ENCODE assay signal across 22 mouse cellular contexts in the genomic region with DNA sequence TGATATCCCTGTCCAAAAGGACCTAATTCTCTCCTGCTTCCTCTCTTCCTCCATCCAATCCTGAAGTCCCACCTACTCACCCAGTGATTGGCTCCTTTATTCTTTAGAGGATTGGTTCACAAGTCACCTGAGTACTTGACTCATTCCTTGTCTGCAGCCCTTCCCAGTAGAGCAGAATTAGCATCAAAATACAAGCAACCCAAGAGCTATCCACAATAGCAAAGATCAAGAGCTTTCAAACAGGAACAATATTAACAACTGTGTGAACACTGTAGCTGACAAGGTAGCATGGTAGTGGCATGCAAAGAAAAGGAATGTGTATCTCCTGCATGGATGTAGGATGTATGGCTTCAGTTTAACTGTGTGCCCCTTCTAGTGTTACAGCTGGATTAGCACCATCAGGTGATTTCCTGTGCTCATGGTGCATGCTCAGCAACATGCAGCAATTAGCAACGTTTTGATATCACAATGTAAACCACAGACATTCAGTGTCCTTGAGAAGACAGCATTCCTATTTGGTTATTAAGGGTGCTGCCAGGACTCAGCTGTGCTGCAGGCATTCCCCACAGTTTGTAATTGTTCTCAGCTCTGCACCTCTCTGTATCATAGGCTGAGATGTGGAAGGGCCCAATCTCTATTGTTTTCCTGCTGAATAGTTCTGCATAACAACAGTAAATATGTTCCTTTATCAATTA.
DNase-seq lines count a peak whose midpoint lies in the region; ATAC-seq and TF ChIP-seq lines count a peak whose summit lies in the region.
"Had no signal": no experiment of that assay in that cellular context is flagged by ENCODE, and none has a peak within 500 bp of the region (broad histone marks: within the 10 kb centered on the region; RNA-seq: fewer than 3 reads in every experiment).

No protein-coding gene starts in this region.

- no peak overlapping the region for H3K4me3 ChIP-seq in myocyte
- H3K4me3 ChIP-seq: embryonic facial prominence, embryonic 13.5 days; forebrain, embryonic 12.5 days; gastrocnemius, adult 2 months; heart, embryonic 13.5 days; hindbrain, embryonic 15.5 days had no signal

- H3K4me2 ChIP-seq in myocyte (ENCODE audit: low read depth): no peak overlapping the region
- H3K4me2 ChIP-seq: embryonic facial prominence, embryonic 13.5 days; forebrain, embryonic 12.5 days; heart, embryonic 13.5 days; hindbrain, embryonic 15.5 days had no signal

- ATAC-seq in Patski: peak; percentile 92
- ATAC-seq: CD4-positive, CD25-positive, alpha-beta regulatory T cell, adult 4 months; intestine, embryonic 16.5 days had no signal

- H3K36me3 ChIP-seq in myocyte (ENCODE audit: control insufficient read depth, insufficient read depth): no peaks in the 10 kb centered on the region
- H3K36me3 ChIP-seq: embryonic facial prominence, embryonic 13.5 days; forebrain, embryonic 12.5 days; heart, embryonic 13.5 days; hindbrain, embryonic 15.5 days had no signal

- POLR2A ChIA-PET in Patski (lab: Charles Lee): interaction anchor here (1.4 kb wide), 1 partner anchor 13 kb away, joined by 3 read pairs; no protein-coding TSS in a partner anchor

- in situ Hi-C loops in Patski (cut with MboI; ENCODE audit: low pct_unique_long_range_greater_than_20kb): no loop called here

- no peak for TF ChIP-seq POLR2A in myocyte (IDR thresholded peaks at IDR 0.05; ENCODE audit: insufficient read length, low read depth)

- DNase-seq in thymus, postnatal 14 days: peak; percentile 12
- no peak for DNase-seq in thymus, adult 18-20 months
- DNase-seq in ES-CJ7 (ENCODE audit: low read depth, low spot score) (peak; percentile 74), Patski (ENCODE audit: low read depth, low spot score) (peak; percentile 31)
- no peak for DNase-seq in adrenal gland, postnatal 14 days
- no peak for DNase-seq in adrenal gland, adult 18-20 months (ENCODE audit: low spot score in 2 of 2)
- DNase-seq: adrenal gland, postnatal 25 days; B cell, adult 2 months; cerebellum, adult 18-20 months; cerebellum, adult 9-11 months; cerebellum, postnatal 36 days; gastrocnemius, adult 2 months; gastrocnemius, postnatal 25 days; heart, adult 11 months; heart, postnatal 36 days had no signal

- H3K27me3 ChIP-seq in Patski (no peaks in the 10 kb centered on the region), myocyte (ENCODE audit: control insufficient read depth, insufficient read depth, insufficient read length) (no peaks in the 10 kb centered on the region)
- H3K27me3 ChIP-seq: embryonic facial prominence, embryonic 13.5 days; forebrain, embryonic 12.5 days; heart, embryonic 13.5 days; hindbrain, embryonic 15.5 days had no signal

- H3K79me2 ChIP-seq in myocyte (ENCODE audit: control insufficient read depth, insufficient read depth): no peaks in the 10 kb centered on the region

- H3ac ChIP-seq in myocyte (ENCODE audit: control insufficient read depth, insufficient read length): no peak overlapping the region

- no peak for TF ChIP-seq CTCF in Patski (IDR thresholded peaks at IDR 0.05)

- CTCF ChIA-PET in Patski (lab: Charles Lee): interaction anchor here (1.4 kb wide), 1 partner anchor 14 kb away, joined by 4 read pairs; no protein-coding TSS in a partner anchor

TF ChIP-seq in myocyte, 11 proteins besides CTCF, POLR2A, EP300 and RAD21:
- TF ChIP-seq MYOG (IDR thresholded peaks at IDR 0.05; ENCODE audit: control insufficient read depth in 1 of 3, insufficient read depth in 1 of 3, insufficient read length in 2 of 3, low read depth in 2 of 3) (peak in 1 of 3 experiments; percentile 19), TCF12 (IDR thresholded peaks at IDR 0.05; ENCODE audit: insufficient read depth, poor library complexity, severe bottlenecking) (no peak), CEBPB (IDR thresholded peaks at IDR 0.05; ENCODE audit: insufficient read depth, poor library complexity, severe bottlenecking) (no peak), TCF3 (IDR thresholded peaks at IDR 0.05; ENCODE audit: insufficient read length, low read depth) (no peak), POLR2AphosphoS2 (IDR thresholded peaks at IDR 0.05; ENCODE audit: insufficient read length, low read depth) (no peak), REST (IDR thresholded peaks at IDR 0.05; ENCODE audit: insufficient read depth, insufficient read length) (no peak), MAX (IDR thresholded peaks at IDR 0.05; ENCODE audit: low read depth) (no peak), MYOD1 (IDR thresholded peaks at IDR 0.05; ENCODE audit: control insufficient read depth in 1 of 3, insufficient read length in 2 of 3, low read depth in 2 of 3) (peak in 1 of 3 experiments; percentile 44), SRF (IDR thresholded peaks at IDR 0.05; ENCODE audit: control insufficient read depth, insufficient read length, low read depth) (no peak), USF1 (IDR thresholded peaks at IDR 0.05; ENCODE audit: low read depth) (peak; percentile 1), E2F4 (IDR thresholded peaks at IDR 0.05; ENCODE audit: insufficient read depth) (no peak)

Comparison
In these comparisons a context has a peak if more than half of its experiments do, and no peak if none do; other contexts are left out.
1. DNase-seq: peak in thymus, postnatal 14 days (single experiment), ES-CJ7 (single experiment) and Patski (single experiment); none in thymus, adult 18-20 months (0 of 2), adrenal gland, postnatal 14 days (single experiment) and adrenal gland, adult 18-20 months (0 of 2).